Mouse (Mus musculus) C2C12 (cell line): ENCODE measurements around the gene Mras.

Source experiments
- CEBPB ChIP-seq: IDR thresholded peaks from one replicate; pipeline ENCODE4 v1.6.1; 2011; ENCODE audit warnings: low read depth, mild to moderate bottlenecking, control low read depth, moderate library complexity
- CTCF ChIP-seq: IDR thresholded peaks from one replicate; pipeline ENCODE4 v1.5.1; 2011; ENCODE audit not compliant: control insufficient read depth, insufficient read depth, insufficient read length
- FOSL1 ChIP-seq: IDR thresholded peaks from one replicate; pipeline ENCODE4 v1.8.0; 2011; ENCODE audit warnings: mild to moderate bottlenecking, low read length; ENCODE audit not compliant: poor library complexity, insufficient read depth, severe bottlenecking
- MAX ChIP-seq: IDR thresholded peaks from one replicate; pipeline ENCODE4 v1.6.1; 2011; ENCODE audit warnings: mild to moderate bottlenecking, control low read depth
- MYOD1 ChIP-seq: IDR thresholded peaks from one replicate; pipeline ENCODE4 v1.6.1; 2011; ENCODE audit warnings: low read depth; ENCODE audit not compliant: control insufficient read depth, insufficient read length
- MYOG ChIP-seq: IDR thresholded peaks from one replicate; pipeline ENCODE4 v1.6.1; 2011; ENCODE audit not compliant: control insufficient read depth, insufficient read length; ENCODE audit errors: extremely low read depth
- USF1 ChIP-seq: IDR thresholded peaks from one replicate; pipeline ENCODE4 v1.6.1; 2011; ENCODE audit warnings: low read depth, mild to moderate bottlenecking, control low read depth, moderate library complexity

DNA sequence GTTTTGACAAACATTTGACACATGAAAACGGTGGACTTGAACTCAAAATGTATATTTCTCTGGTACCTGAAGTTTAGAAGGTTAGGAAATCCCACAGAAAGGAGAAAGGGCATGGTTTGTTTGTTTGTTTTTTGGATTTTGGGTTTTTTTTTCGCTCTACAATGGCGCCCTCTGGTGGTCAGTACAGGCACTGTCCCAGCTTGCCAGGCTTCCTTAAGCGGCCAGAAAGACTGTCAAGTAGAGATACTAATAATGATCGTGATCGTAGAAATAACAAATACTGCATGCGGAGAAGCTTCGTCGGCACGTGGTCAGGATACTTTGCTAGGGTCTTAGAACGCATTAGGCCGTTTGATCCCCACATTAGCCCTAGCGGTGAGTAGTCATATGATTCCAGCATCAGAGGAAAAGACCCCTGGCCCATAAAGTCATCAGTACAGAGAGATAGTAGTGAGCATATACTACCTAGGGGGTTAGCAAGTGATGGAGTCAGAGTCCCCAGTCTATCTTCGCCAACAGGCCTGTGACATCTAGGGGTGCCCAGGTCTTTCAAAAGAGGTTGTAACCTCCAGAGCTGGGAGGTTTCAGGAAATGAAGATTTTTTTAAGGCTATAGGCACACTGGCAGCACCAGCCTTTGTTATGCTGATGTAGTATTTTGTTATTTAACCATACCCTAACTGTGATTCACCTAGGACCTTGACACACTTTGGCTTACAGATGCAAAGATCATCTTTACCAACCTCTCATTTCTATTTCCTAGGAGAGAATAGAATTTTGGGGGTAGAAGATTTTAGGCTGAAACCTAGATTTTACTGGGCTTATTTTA lies 60.4 kb downstream of the Mras start:
- TF ChIP-seq CTCF: no peak
- TF ChIP-seq USF1: no peak
- TF ChIP-seq CEBPB: no peak
- TF ChIP-seq MAX: no peak
- no peak for TF ChIP-seq FOSL1
- TF ChIP-seq MYOD1: no peak
- TF ChIP-seq MYOG: no peak
